Mouse (Mus musculus): Measurements from ENCODE around the gene Nav2. TPM values are rescaled to one million over a fixed set of nuclear protein-coding genes. Genes with fewer than 3 reads are reported as not detected.

Gene Nav2
- total and polyA plus RNA-seq, 3 experiments: under 0.01 TPM; not detected in 2

DNA sequence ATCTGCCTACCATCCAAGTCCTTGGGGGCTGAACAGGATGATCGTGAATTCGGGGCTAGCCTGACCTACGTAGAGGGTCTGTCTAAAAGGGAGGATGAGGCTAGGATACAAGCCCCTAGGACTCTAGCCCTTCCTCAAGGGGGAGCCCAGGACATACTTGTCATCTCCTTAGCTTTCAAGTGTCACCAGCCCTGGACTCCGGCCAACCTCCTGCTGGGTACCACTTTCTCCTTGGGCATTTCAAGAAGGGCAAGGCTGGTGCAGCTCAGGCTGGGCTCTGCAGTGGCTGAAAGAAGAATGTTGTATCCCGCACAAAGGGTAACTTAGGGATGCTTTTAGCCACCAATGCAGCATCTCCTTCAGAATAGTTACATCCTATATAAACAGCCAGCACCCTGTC, 592.4 kb downstream of the Nav2 start:
- no peaks in the 10 kb centered on the region for H3K9me3 ChIP-seq (replicated peaks; ENCODE audit: low read length)
- H3K4me1 ChIP-seq (ENCODE audit: control insufficient read depth in 1 of 2, insufficient read depth in 2 of 2): peaks cover 0 to 11% of the 10 kb centered on the region in 2 experiments; a peak in 2 of 4 replicates
- H3K79me2 ChIP-seq (replicated peaks; ENCODE audit: control insufficient read depth, extremely low read depth, insufficient read depth, poor library complexity, severe bottlenecking): no peaks in the 10 kb centered on the region
- TF ChIP-seq POLR2A (IDR thresholded peaks at IDR 0.05; ENCODE audit: low read depth, low read length) (no peak), ETS1 (conservative IDR thresholded peaks at IDR 0.05; ENCODE audit: low read depth, low read length) (no peak), E2F4 (IDR thresholded peaks at IDR 0.05; ENCODE audit: insufficient replicate concordance, low read depth, low read length) (no peak), GABPA (IDR thresholded peaks at IDR 0.05; ENCODE audit: insufficient replicate concordance, low read depth, low read length) (no peak), MAX (IDR thresholded peaks at IDR 0.05; ENCODE audit: low read length) (no peak), JUND (conservative IDR thresholded peaks at IDR 0.05; ENCODE audit: low read depth, low read length) (no peak), RAD21 (IDR thresholded peaks at IDR 0.05; ENCODE audit: low read depth, low read length) (no peak), JUN (IDR thresholded peaks at IDR 0.05; ENCODE audit: insufficient read depth, low read depth, low read length) (no peak), USF1 (IDR thresholded peaks at IDR 0.05; ENCODE audit: low read depth, low read length) (no peak), CTCF (conservative IDR thresholded peaks at IDR 0.05 in 1 of 2, IDR thresholded peaks at IDR 0.05 in 1 of 2; ENCODE audit: low read depth in 2 of 2, low read length in 2 of 2) (no peak), ZNF384 (IDR thresholded peaks at IDR 0.05; ENCODE audit: low read depth, low read length) (no peak), ZMIZ1 (IDR thresholded peaks at IDR 0.05; ENCODE audit: low read depth, low read length) (no peak), ZC3H11A (IDR thresholded peaks at IDR 0.05; ENCODE audit: low read depth, low read length) (no peak), SIN3A (IDR thresholded peaks at IDR 0.05; ENCODE audit: low read length) (no peak), ELF1 (IDR thresholded peaks at IDR 0.05; ENCODE audit: low read depth, low read length) (no peak), SMC3 (IDR thresholded peaks at IDR 0.05; ENCODE audit: low read depth, low read length) (no peak), BHLHE40 (IDR thresholded peaks at IDR 0.05; ENCODE audit: low read depth, low read length) (no peak), RCOR1 (conservative IDR thresholded peaks at IDR 0.05; ENCODE audit: low read depth, low read length) (no peak)
- H3K4me3 ChIP-seq (replicated peaks in 1 of 3; ENCODE audit: low read depth in 2 of 3, low read length in 2 of 3, poor library complexity in 1 of 3): no peak overlapping the region
- no peak for DNase-seq (ENCODE audit: extremely low read depth)
- H3K27ac ChIP-seq (ENCODE audit: insufficient read depth, low read depth): no peak overlapping the region
- dilution Hi-C loops (cut with MboI; ENCODE audit: extremely low pct_ligation_motif_present, extremely low pct_unique_long_range_greater_than_20kb, low sequenced_read_pairs) (no loop called here), in situ Hi-C loops (cut with MboI; ENCODE audit: low pct_ligation_motif_present, low pct_unique_long_range_greater_than_20kb, low sequenced_read_pairs) (no loop called here)
- no peaks in the 10 kb centered on the region for H3K36me3 ChIP-seq (replicated peaks in 1 of 2; ENCODE audit: control insufficient read depth in 1 of 2, insufficient read depth in 1 of 2, low read length in 1 of 2)
- peaks cover 36% of the 10 kb centered on the region for H3K27me3 ChIP-seq (replicated peaks)
- no peak overlapping the region for H3K9ac ChIP-seq (ENCODE audit: insufficient read depth, low read depth)
- H3K4me2 ChIP-seq (ENCODE audit: insufficient read depth, low read depth, poor library complexity, severe bottlenecking): no peak overlapping the region

DNA sequence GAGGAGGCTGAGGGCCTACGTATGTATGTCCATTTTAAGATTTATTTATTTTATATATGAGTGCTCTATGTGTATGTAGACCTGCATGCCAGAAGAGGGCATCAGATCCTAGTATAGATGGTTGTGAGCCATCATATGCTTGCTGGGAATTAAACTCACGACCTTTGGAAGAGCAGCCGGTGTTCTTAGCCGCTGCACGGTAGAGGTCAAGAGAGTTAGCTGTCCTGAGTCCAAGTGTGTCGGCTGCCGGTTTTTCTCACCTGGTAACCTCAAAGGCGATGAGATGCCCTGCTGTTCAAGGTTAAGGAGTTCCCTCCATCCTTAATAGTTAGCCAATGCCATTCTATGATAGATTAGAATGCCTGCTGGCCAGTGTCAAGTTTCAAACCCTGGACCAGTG, 594.9 kb downstream of the Nav2 start:
- Histone ChIP-seq H3K9ac (ENCODE audit: insufficient read depth, low read depth) (no peak overlapping the region), H3K27me3 (replicated peaks) (peaks cover 53% of the 10 kb centered on the region), H3K9me3 (replicated peaks; ENCODE audit: low read length) (peaks cover 3% of the 10 kb centered on the region), H3K27ac (ENCODE audit: insufficient read depth, low read depth) (no peak overlapping the region), H3K4me1 (ENCODE audit: control insufficient read depth in 1 of 2, insufficient read depth in 2 of 2) (no peaks in the 10 kb centered on the region), H3K4me3 (replicated peaks in 1 of 3; ENCODE audit: low read depth in 2 of 3, low read length in 2 of 3, poor library complexity in 1 of 3) (no peak overlapping the region), H3K36me3 (replicated peaks in 1 of 2; ENCODE audit: control insufficient read depth in 1 of 2, insufficient read depth in 1 of 2, low read length in 1 of 2) (no peaks in the 10 kb centered on the region), H3K79me2 (replicated peaks; ENCODE audit: control insufficient read depth, extremely low read depth, insufficient read depth, poor library complexity, severe bottlenecking) (no peaks in the 10 kb centered on the region), H3K4me2 (ENCODE audit: insufficient read depth, low read depth, poor library complexity, severe bottlenecking) (no peak overlapping the region)
- dilution Hi-C loops (cut with MboI; ENCODE audit: extremely low pct_ligation_motif_present, extremely low pct_unique_long_range_greater_than_20kb, low sequenced_read_pairs): no loop called here
- no peak for DNase-seq (ENCODE audit: extremely low read depth)
- TF ChIP-seq RCOR1 (conservative IDR thresholded peaks at IDR 0.05; ENCODE audit: low read depth, low read length): no peak
- TF ChIP-seq NRF1 (IDR thresholded peaks at IDR 0.05; ENCODE audit: low read depth, low read length): no peak
- TF ChIP-seq USF2 (conservative IDR thresholded peaks at IDR 0.05; ENCODE audit: low read depth, low read length): no peak
- no peak for TF ChIP-seq MXI1 (IDR thresholded peaks at IDR 0.05; ENCODE audit: low read depth, low read length)
- no peak for TF ChIP-seq ETS1 (conservative IDR thresholded peaks at IDR 0.05; ENCODE audit: low read depth, low read length)
- no peak for TF ChIP-seq TCF12 (IDR thresholded peaks at IDR 0.05; ENCODE audit: low read depth, low read length)
- no peak for TF ChIP-seq RAD21 (IDR thresholded peaks at IDR 0.05; ENCODE audit: low read depth, low read length)
- TF ChIP-seq CTCF (conservative IDR thresholded peaks at IDR 0.05 in 1 of 2, IDR thresholded peaks at IDR 0.05 in 1 of 2; ENCODE audit: low read depth in 2 of 2, low read length in 2 of 2): no peak
- TF ChIP-seq BHLHE40 (IDR thresholded peaks at IDR 0.05; ENCODE audit: low read depth, low read length): no peak
- no peak for TF ChIP-seq MAX (IDR thresholded peaks at IDR 0.05; ENCODE audit: low read length)
- TF ChIP-seq MYC (IDR thresholded peaks at IDR 0.05; ENCODE audit: low read depth, low read length): no peak
- TF ChIP-seq SMC3 (IDR thresholded peaks at IDR 0.05; ENCODE audit: low read depth, low read length): no peak
- TF ChIP-seq E2F4 (IDR thresholded peaks at IDR 0.05; ENCODE audit: insufficient replicate concordance, low read depth, low read length): no peak
- no peak for TF ChIP-seq POLR2AphosphoS2 (IDR thresholded peaks at IDR 0.05; ENCODE audit: low read depth, low read length)
- TF ChIP-seq PAX5 (IDR thresholded peaks at IDR 0.05; ENCODE audit: low read length): no peak
- TF ChIP-seq HCFC1 (IDR thresholded peaks at IDR 0.05; ENCODE audit: low read depth, low read length): no peak
- TF ChIP-seq ZNF384 (IDR thresholded peaks at IDR 0.05; ENCODE audit: low read depth, low read length): no peak
- no peak for TF ChIP-seq KAT2A (IDR thresholded peaks at IDR 0.05; ENCODE audit: insufficient replicate concordance, low read length)
- in situ Hi-C loops (cut with MboI; ENCODE audit: low pct_ligation_motif_present, low pct_unique_long_range_greater_than_20kb, low sequenced_read_pairs): no loop called here
